Mouse (Mus musculus): ENCODE measurements at regions not wholly inside any gene's neighbourhood (a gene's known extent, or its start where the extent isn't known, plus 50 kb on each side); places are given as distances from the start of the nearest gene placed in this dataset.

GRCm38 (mm10) chr10:117530007-117530858 lies 99.1 kb upstream of the Cpm start:
- no peak for TF ChIP-seq CTCF (IDR thresholded peaks at IDR 0.05; ENCODE audit: insufficient read depth, low read length)
- TF ChIP-seq POLR2A (IDR thresholded peaks at IDR 0.05; ENCODE audit: borderline replicate concordance, extremely low read depth, low read depth, low read length) = no peak
